Mouse (Mus musculus) myocyte (in vitro differentiated cells): ENCODE data around the gene Gm20538.

Experiments used
- MYOD1 ChIP-seq, 3 experiments: IDR thresholded peaks; one replicate each; pipeline ENCODE4 v1.6.1; 2011; ENCODE audit warnings: control low read depth in 2 of 3, low read depth in 2 of 3, mild to moderate bottlenecking in 2 of 3, moderate library complexity in 1 of 3; ENCODE audit not compliant: insufficient read length in 2 of 3, control insufficient read depth in 1 of 3
- MYOG ChIP-seq, 3 experiments: IDR thresholded peaks; one replicate each; pipeline ENCODE4 v1.6.1; 2011; ENCODE audit warnings: control low read depth in 2 of 3, low read depth in 2 of 3, mild to moderate bottlenecking in 2 of 3; ENCODE audit not compliant: insufficient read length in 2 of 3, control insufficient read depth in 1 of 3, insufficient read depth in 1 of 3
- POLR2A ChIP-seq: IDR thresholded peaks from one replicate; pipeline ENCODE4 v1.6.1; 2011; ENCODE audit warnings: low read depth, mild to moderate bottlenecking, control low read depth, moderate library complexity; ENCODE audit not compliant: insufficient read length
- REST ChIP-seq: IDR thresholded peaks from one replicate; pipeline ENCODE4 v1.6.1; 2011; ENCODE audit warnings: mild to moderate bottlenecking, control low read depth, moderate library complexity; ENCODE audit not compliant: insufficient read depth, insufficient read length
- TCF12 ChIP-seq: IDR thresholded peaks from one replicate; pipeline ENCODE4 v1.6.1; 2011; ENCODE audit warnings: mild to moderate bottlenecking, control low read depth; ENCODE audit not compliant: poor library complexity, insufficient read depth, severe bottlenecking
- USF1 ChIP-seq: IDR thresholded peaks from one replicate; pipeline ENCODE4 v1.6.1; 2011; ENCODE audit warnings: low read depth, mild to moderate bottlenecking, control low read depth, moderate library complexity

DNA sequence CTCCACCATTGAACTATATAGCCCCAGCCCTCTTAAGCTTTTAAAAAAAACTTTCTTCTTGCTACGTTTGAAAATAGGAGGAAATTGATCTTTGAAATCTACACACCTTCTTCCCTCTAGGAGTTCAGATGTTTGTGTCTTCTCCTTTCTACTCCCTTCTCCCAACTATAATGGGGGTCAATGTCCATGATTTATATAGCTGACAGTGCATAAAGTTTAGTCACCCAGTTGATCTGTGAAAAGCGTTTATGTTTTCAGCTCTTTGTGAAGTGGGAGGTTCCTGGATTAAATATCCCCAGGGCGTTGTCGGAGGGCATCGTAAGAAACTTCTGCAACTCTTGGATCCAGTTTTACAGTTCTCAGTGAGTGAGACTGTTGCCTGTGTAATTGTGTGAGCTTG lies 52.4 kb downstream of the Gm20538 start:
- TF ChIP-seq POLR2A = no peak
- no peak for TF ChIP-seq TCF12
- TF ChIP-seq USF1 = no peak
- TF ChIP-seq REST = no peak
- no peak for TF ChIP-seq MYOG (IDR thresholded peaks at IDR 0.05; ENCODE audit: control insufficient read depth in 1 of 3, insufficient read depth in 1 of 3, insufficient read length in 2 of 3, low read depth in 2 of 3)
- no peak for TF ChIP-seq MYOD1 (IDR thresholded peaks at IDR 0.05; ENCODE audit: control insufficient read depth in 1 of 3, insufficient read length in 2 of 3, low read depth in 2 of 3)
